Mouse (Mus musculus): ENCODE measurements at regions not wholly inside any gene's neighbourhood (a gene's known extent, or its start where the extent isn't known, plus 50 kb on each side); places are given as distances from the start of the nearest gene placed in this dataset.

- no peak overlapping the region for H3K9ac ChIP-seq
- no peak overlapping the region for H3K4me2 ChIP-seq (replicated peaks)
- H3K27ac ChIP-seq: no peak overlapping the region
- H3K36me3 ChIP-seq (replicated peaks; ENCODE audit: control insufficient read depth, insufficient read depth): no peaks in the 10 kb centered on the region
- ATAC-seq (ENCODE audit: low FRiP score): peak; percentile 37; the same call in 1 of the 2 replicates
- WGBS: 76% methylated on average over 5 of the region's 5 CpGs
- no peaks in the 10 kb centered on the region for H3K27me3 ChIP-seq (ENCODE audit: control insufficient read depth, insufficient read depth, low read length)
- no peak for DNase-seq (ENCODE audit: low spot score)
- no peak overlapping the region for H3K4me3 ChIP-seq (replicated peaks; ENCODE audit: low read length)
- no peaks in the 10 kb centered on the region for H3K4me1 ChIP-seq (replicated peaks; ENCODE audit: control insufficient read depth, insufficient read depth, low read length)
- H3K9me3 ChIP-seq (ENCODE audit: control insufficient read depth, low read length): no peaks in the 10 kb centered on the region
These were observed 216.5 kb upstream of the Mki67 start for GRCm38 (mm10) chr7:135932595-135933175.

GRCm38 (mm10) chr7:135935180-135935579 is 219.0 kb upstream of the Mki67 start:
- H3K4me2 ChIP-seq (replicated peaks): no peak overlapping the region
- no peaks in the 10 kb centered on the region for H3K27me3 ChIP-seq (ENCODE audit: control insufficient read depth, insufficient read depth, low read length)
- H3K4me1 ChIP-seq (replicated peaks; ENCODE audit: control insufficient read depth, insufficient read depth, low read length): peaks cover 5% of the 10 kb centered on the region; the same call in 1 of the 2 replicates
- no peaks in the 10 kb centered on the region for H3K9me3 ChIP-seq (ENCODE audit: control insufficient read depth, low read length)
- no peak overlapping the region for H3K4me3 ChIP-seq (replicated peaks; ENCODE audit: low read length)
- no peak overlapping the region for H3K9ac ChIP-seq
- no peaks in the 10 kb centered on the region for H3K36me3 ChIP-seq (replicated peaks; ENCODE audit: control insufficient read depth, insufficient read depth)
- DNase-seq (ENCODE audit: low spot score) (no peak), ATAC-seq (ENCODE audit: low FRiP score) (no peak)
- WGBS: 66% methylated on average over 1 of the region's 1 CpGs
- H3K27ac ChIP-seq: no peak overlapping the region

- H3K27ac ChIP-seq: no peak overlapping the region
- 95% methylated on average over 3 of the region's 3 CpGs for WGBS
These were observed 221.3 kb upstream of the Mki67 start for GRCm38 (mm10) chr7:135937465-135937864.

GRCm38 (mm10) chr7:135939341-135939740 is 223.2 kb upstream of the Mki67 start:
- no peak overlapping the region for H3K4me3 ChIP-seq (replicated peaks; ENCODE audit: low read length)
- WGBS: 73% methylated on average over 5 of the region's 5 CpGs
- H3K4me1 ChIP-seq (replicated peaks; ENCODE audit: control insufficient read depth, insufficient read depth, low read length): peaks cover 5% of the 10 kb centered on the region; the same call in 1 of the 2 replicates
- ATAC-seq (ENCODE audit: low FRiP score) (no peak), DNase-seq (ENCODE audit: low spot score) (no peak)
- H3K4me2 ChIP-seq (replicated peaks): no peak overlapping the region
- no peaks in the 10 kb centered on the region for H3K27me3 ChIP-seq (ENCODE audit: control insufficient read depth, insufficient read depth, low read length)
- no peak overlapping the region for H3K9ac ChIP-seq
- H3K27ac ChIP-seq: no peak overlapping the region
- H3K36me3 ChIP-seq (replicated peaks; ENCODE audit: control insufficient read depth, insufficient read depth): no peaks in the 10 kb centered on the region
- no peaks in the 10 kb centered on the region for H3K9me3 ChIP-seq (ENCODE audit: control insufficient read depth, low read length)

More at GRCm38 (mm10) chr7:135937465-135937864, 221.3 kb upstream of the Mki67 start:
- Histone ChIP-seq H3K4me1 (replicated peaks; ENCODE audit: control insufficient read depth, insufficient read depth, low read length) (peaks cover 5% of the 10 kb centered on the region; the same call in 1 of the 2 replicates), H3K9me3 (ENCODE audit: control insufficient read depth, low read length) (no peaks in the 10 kb centered on the region), H3K27me3 (ENCODE audit: control insufficient read depth, insufficient read depth, low read length) (no peaks in the 10 kb centered on the region), H3K4me2 (replicated peaks) (no peak overlapping the region), H3K4me3 (replicated peaks; ENCODE audit: low read length) (no peak overlapping the region), H3K36me3 (replicated peaks; ENCODE audit: control insufficient read depth, insufficient read depth) (no peaks in the 10 kb centered on the region), H3K9ac (no peak overlapping the region)
- ATAC-seq (ENCODE audit: low FRiP score) (no peak), DNase-seq (ENCODE audit: low spot score) (no peak)

GRCm38 (mm10) chr7:135942826-135943225 is 226.7 kb upstream of the Mki67 start:
- Histone ChIP-seq H3K9ac (no peak overlapping the region), H3K4me2 (replicated peaks) (no peak overlapping the region), H3K9me3 (ENCODE audit: control insufficient read depth, low read length) (no peaks in the 10 kb centered on the region), H3K36me3 (replicated peaks; ENCODE audit: control insufficient read depth, insufficient read depth) (no peaks in the 10 kb centered on the region), H3K27me3 (ENCODE audit: control insufficient read depth, insufficient read depth, low read length) (no peaks in the 10 kb centered on the region), H3K27ac (no peak overlapping the region), H3K4me3 (replicated peaks; ENCODE audit: low read length) (no peak overlapping the region), H3K4me1 (replicated peaks; ENCODE audit: control insufficient read depth, insufficient read depth, low read length) (peaks cover 5% of the 10 kb centered on the region; the same call in 1 of the 2 replicates)
- ATAC-seq (ENCODE audit: low FRiP score) (no peak), DNase-seq (ENCODE audit: low spot score) (no peak)
- 87% methylated on average over 2 of the region's 2 CpGs for WGBS

- H3K4me2 ChIP-seq (replicated peaks): no peak overlapping the region
- WGBS: 88% methylated on average over 5 of the region's 5 CpGs
These were observed 230.0 kb upstream of the Mki67 start for GRCm38 (mm10) chr7:135946071-135946646.

GRCm38 (mm10) chr7:135961026-135961425 is 244.9 kb upstream of the Mki67 start:
- H3K27me3 ChIP-seq (ENCODE audit: control insufficient read depth, insufficient read depth, low read length): no peaks in the 10 kb centered on the region
- ATAC-seq (ENCODE audit: low FRiP score) (no peak), DNase-seq (ENCODE audit: low spot score) (peak; percentile 51)
- H3K4me1 ChIP-seq (replicated peaks; ENCODE audit: control insufficient read depth, insufficient read depth, low read length): peaks cover 8% of the 10 kb centered on the region
- no peak overlapping the region for H3K4me3 ChIP-seq (replicated peaks; ENCODE audit: low read length)
- no peak overlapping the region for H3K27ac ChIP-seq
- H3K36me3 ChIP-seq (replicated peaks; ENCODE audit: control insufficient read depth, insufficient read depth): no peaks in the 10 kb centered on the region
- WGBS: 55% methylated on average over 8 of the region's 8 CpGs
- H3K9ac ChIP-seq: no peak overlapping the region
- H3K4me2 ChIP-seq (replicated peaks): no peak overlapping the region
- no peaks in the 10 kb centered on the region for H3K9me3 ChIP-seq (ENCODE audit: control insufficient read depth, low read length)

More at GRCm38 (mm10) chr7:135946071-135946646, 230.0 kb upstream of the Mki67 start:
- Histone ChIP-seq H3K9me3 (ENCODE audit: control insufficient read depth, low read length) (no peaks in the 10 kb centered on the region), H3K4me1 (replicated peaks; ENCODE audit: control insufficient read depth, insufficient read depth, low read length) (no peaks in the 10 kb centered on the region), H3K4me3 (replicated peaks; ENCODE audit: low read length) (no peak overlapping the region), H3K27me3 (ENCODE audit: control insufficient read depth, insufficient read depth, low read length) (no peaks in the 10 kb centered on the region), H3K9ac (no peak overlapping the region), H3K36me3 (replicated peaks; ENCODE audit: control insufficient read depth, insufficient read depth) (no peaks in the 10 kb centered on the region), H3K27ac (no peak overlapping the region)
- ATAC-seq (ENCODE audit: low FRiP score) (no peak), DNase-seq (ENCODE audit: low spot score) (no peak)

GRCm38 (mm10) chr7:135965528-135965927 is 249.4 kb upstream of the Mki67 start:
- H3K4me3 ChIP-seq (replicated peaks; ENCODE audit: low read length): no peak overlapping the region
- WGBS: 18% methylated on average over 6 of the region's 6 CpGs
- H3K27me3 ChIP-seq (ENCODE audit: control insufficient read depth, insufficient read depth, low read length): no peaks in the 10 kb centered on the region
- H3K4me1 ChIP-seq (replicated peaks; ENCODE audit: control insufficient read depth, insufficient read depth, low read length): peaks cover 15% of the 10 kb centered on the region
- no peaks in the 10 kb centered on the region for H3K9me3 ChIP-seq (ENCODE audit: control insufficient read depth, low read length)
- no peak overlapping the region for H3K9ac ChIP-seq
- ATAC-seq (ENCODE audit: low FRiP score): peak; percentile 65; the same call in 1 of the 2 replicates
- peak; percentile 41 for DNase-seq (ENCODE audit: low spot score)
- H3K36me3 ChIP-seq (replicated peaks; ENCODE audit: control insufficient read depth, insufficient read depth): no peaks in the 10 kb centered on the region
- H3K27ac ChIP-seq: no peak overlapping the region
- no peak overlapping the region for H3K4me2 ChIP-seq (replicated peaks)

GRCm38 (mm10) chr7:135966231-135966630 is 250.1 kb upstream of the Mki67 start:
- Histone ChIP-seq H3K4me1 (replicated peaks; ENCODE audit: control insufficient read depth, insufficient read depth, low read length) (peaks cover 15% of the 10 kb centered on the region), H3K27me3 (ENCODE audit: control insufficient read depth, insufficient read depth, low read length) (no peaks in the 10 kb centered on the region), H3K4me2 (replicated peaks) (no peak overlapping the region), H3K9me3 (ENCODE audit: control insufficient read depth, low read length) (no peaks in the 10 kb centered on the region), H3K9ac (no peak overlapping the region), H3K4me3 (replicated peaks; ENCODE audit: low read length) (no peak overlapping the region), H3K27ac (no peak overlapping the region), H3K36me3 (replicated peaks; ENCODE audit: control insufficient read depth, insufficient read depth) (no peaks in the 10 kb centered on the region)
- ATAC-seq (ENCODE audit: low FRiP score) (no peak), DNase-seq (ENCODE audit: low spot score) (no peak)
- 36% methylated on average over 4 of the region's 4 CpGs for WGBS
